In the genomic region with DNA sequence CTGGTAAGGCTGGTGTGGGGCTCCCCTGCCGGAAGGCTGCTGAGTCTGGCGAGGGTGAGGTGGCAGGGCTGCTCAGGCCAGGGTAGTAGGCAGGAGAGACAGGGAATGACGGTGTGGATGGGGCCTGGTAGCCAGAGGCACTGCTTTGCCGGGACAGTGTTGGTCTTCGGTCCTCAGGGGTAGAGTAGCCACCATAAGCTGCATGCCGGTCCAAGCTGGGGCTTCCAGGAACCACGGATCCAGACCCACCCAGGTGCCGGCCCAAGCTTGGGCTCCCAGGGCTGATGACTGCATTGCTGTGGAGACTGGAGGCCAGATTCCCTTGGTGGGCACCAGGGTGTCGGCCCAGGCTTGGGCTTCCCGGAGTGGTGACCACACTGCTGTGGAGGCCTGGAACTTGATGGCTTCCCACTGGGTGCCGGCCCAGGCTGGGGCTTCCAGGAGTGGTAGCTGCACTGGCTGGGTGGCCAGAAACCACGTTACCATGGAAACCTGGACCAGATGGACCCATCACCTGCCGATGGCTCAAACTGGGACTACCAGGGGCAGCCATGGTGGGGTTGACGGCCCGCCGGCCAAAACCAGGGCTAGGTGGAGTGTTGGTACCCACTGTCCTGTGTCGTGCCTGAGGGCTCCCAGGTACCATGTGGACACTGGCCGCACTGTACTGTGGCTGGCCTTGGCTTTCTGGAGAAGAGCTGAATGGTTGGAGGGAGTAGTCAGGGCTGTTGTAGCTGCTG, we compare ENCODE assay signal across 21 mouse cellular contexts.
DNase-seq lines count a peak whose midpoint lies in the region; ATAC-seq and TF ChIP-seq lines count a peak whose summit lies in the region.
"Had no signal": no experiment of that assay in that cellular context is flagged by ENCODE, and none has a peak within 500 bp of the region (broad histone marks: within the 10 kb centered on the region; RNA-seq: fewer than 3 reads in every experiment).

No protein-coding gene starts in this region.

- H3K9ac ChIP-seq in hindbrain, embryonic 14.5 days, result no peak overlapping the region
- H3K9ac ChIP-seq in lung, postnatal 0 days (replicated peaks; ENCODE audit: low read depth), result no peak overlapping the region
- no peak overlapping the region for H3K9ac ChIP-seq in stomach, embryonic 15.5 days
- H3K9ac ChIP-seq: forebrain, embryonic 13.5 days had no signal

- WGBS in heart, embryonic 10.5 days, result 92% methylated on average over 18 of the region's 18 CpGs
- WGBS in hindbrain, embryonic 10.5 days, result 91% methylated on average over 18 of the region's 18 CpGs
- 92% methylated on average over 18 of the region's 18 CpGs for WGBS in hindbrain, embryonic 14.5 days
- 93% methylated on average over 18 of the region's 18 CpGs for WGBS in lung, postnatal 0 days
- WGBS in stomach, embryonic 15.5 days, result 94% methylated on average over 18 of the region's 18 CpGs

- H3K27me3 ChIP-seq in heart, embryonic 10.5 days (ENCODE audit: insufficient read depth, poor library complexity, severe bottlenecking), result peaks cover 36% of the 10 kb centered on the region
- H3K27me3 ChIP-seq in hindbrain, embryonic 10.5 days (ENCODE audit: insufficient read depth, poor library complexity, severe bottlenecking), result no peaks in the 10 kb centered on the region
- no peaks in the 10 kb centered on the region for H3K27me3 ChIP-seq in hindbrain, embryonic 14.5 days (ENCODE audit: control insufficient read depth, insufficient read depth, low read length)
- H3K27me3 ChIP-seq in lung, postnatal 0 days (replicated peaks; ENCODE audit: insufficient read depth, low read length), result no peaks in the 10 kb centered on the region
- no peaks in the 10 kb centered on the region for H3K27me3 ChIP-seq in stomach, embryonic 15.5 days (replicated peaks)
- H3K27me3 ChIP-seq: forebrain, embryonic 13.5 days; Patski had no signal

- ATAC-seq in hindbrain, embryonic 14.5 days (ENCODE audit: low FRiP score), result no peak
- no peak for ATAC-seq in lung, postnatal 0 days
- ATAC-seq in stomach, embryonic 15.5 days (ENCODE audit: insufficient read depth, low FRiP score, low read depth), result 0 out of 2 replicates have a peak, but pooled peaks have one; percentile 21
- ATAC-seq in erythroblast, adult 5-6 weeks (replicated peaks; ENCODE audit: low FRiP score, poor library complexity, severe bottlenecking), result no peak
- ATAC-seq: forebrain, embryonic 13.5 days; hindbrain, postnatal 0 days; intestine, embryonic 16.5 days; Patski had no signal

- no peak overlapping the region for H3K4me2 ChIP-seq in hindbrain, embryonic 14.5 days (replicated peaks)
- no peak overlapping the region; the same call in 1 of the 2 replicates for H3K4me2 ChIP-seq in lung, postnatal 0 days (replicated peaks; ENCODE audit: low read depth, low read length)
- H3K4me2 ChIP-seq in stomach, embryonic 15.5 days, result no peak overlapping the region
- H3K4me2 ChIP-seq: forebrain, embryonic 13.5 days; midbrain, embryonic 11.5 days had no signal

- H3K9me3 ChIP-seq in heart, embryonic 10.5 days, result no peaks in the 10 kb centered on the region
- H3K9me3 ChIP-seq in hindbrain, embryonic 10.5 days, result no peaks in the 10 kb centered on the region
- no peaks in the 10 kb centered on the region for H3K9me3 ChIP-seq in hindbrain, embryonic 14.5 days (ENCODE audit: control insufficient read depth, low read length)
- no peaks in the 10 kb centered on the region for H3K9me3 ChIP-seq in lung, postnatal 0 days (ENCODE audit: low read length)
- H3K9me3 ChIP-seq in stomach, embryonic 15.5 days, result no peaks in the 10 kb centered on the region
- H3K9me3 ChIP-seq: forebrain, embryonic 13.5 days; limb, embryonic 10.5 days had no signal

- H3K4me1 ChIP-seq in heart, embryonic 10.5 days, result peaks cover 60% of the 10 kb centered on the region
- peaks cover 26% of the 10 kb centered on the region for H3K4me1 ChIP-seq in hindbrain, embryonic 10.5 days (replicated peaks)
- no peaks in the 10 kb centered on the region for H3K4me1 ChIP-seq in hindbrain, embryonic 14.5 days (replicated peaks; ENCODE audit: control insufficient read depth, insufficient read depth, low read length)
- H3K4me1 ChIP-seq in lung, postnatal 0 days (ENCODE audit: insufficient read depth, low read depth, low read length), result peaks cover 26% of the 10 kb centered on the region
- no peaks in the 10 kb centered on the region for H3K4me1 ChIP-seq in stomach, embryonic 15.5 days
- H3K4me1 ChIP-seq: forebrain, embryonic 13.5 days had no signal

- no peak for TF ChIP-seq EP300 in lung, postnatal 0 days (IDR thresholded peaks at IDR 0.05)

- H3K36me3 ChIP-seq in heart, embryonic 10.5 days, result peaks cover 97% of the 10 kb centered on the region
- H3K36me3 ChIP-seq in hindbrain, embryonic 10.5 days, result peaks cover 73% of the 10 kb centered on the region
- H3K36me3 ChIP-seq in hindbrain, embryonic 14.5 days (replicated peaks; ENCODE audit: control insufficient read depth, insufficient read depth), result no peaks in the 10 kb centered on the region
- H3K36me3 ChIP-seq in lung, postnatal 0 days (ENCODE audit: insufficient read depth, low read length), result peaks cover 72% of the 10 kb centered on the region
- H3K36me3 ChIP-seq in stomach, embryonic 15.5 days, result peaks cover 27% of the 10 kb centered on the region

- no peak for TF ChIP-seq CTCF in lung, postnatal 0 days (IDR thresholded peaks at IDR 0.05)

- H3K27ac ChIP-seq in heart, embryonic 10.5 days, result peak overlapping the region; percentile 14; the same call in 1 of the 2 replicates
- H3K27ac ChIP-seq in hindbrain, embryonic 10.5 days, result peak overlapping the region; percentile 29; the same call in 1 of the 2 replicates
- H3K27ac ChIP-seq in hindbrain, embryonic 14.5 days, result no peak overlapping the region
- H3K27ac ChIP-seq in lung, postnatal 0 days (ENCODE audit: low read length), result peak overlapping the region; percentile 68
- no peak overlapping the region for H3K27ac ChIP-seq in stomach, embryonic 15.5 days
- H3K27ac ChIP-seq: forebrain, embryonic 13.5 days; hindbrain, postnatal 0 days had no signal

- intact Hi-C loops in heart, postnatal 14 days (cut with DNase I), result loop anchor here (5.0 kb wide), 2 partner anchors 37 to 47 kb away; no protein-coding TSS in a partner anchor

- no peak overlapping the region for H3K4me3 ChIP-seq in heart, embryonic 10.5 days
- H3K4me3 ChIP-seq in hindbrain, embryonic 10.5 days, result no peak overlapping the region
- H3K4me3 ChIP-seq in hindbrain, embryonic 14.5 days (replicated peaks; ENCODE audit: low read length), result no peak overlapping the region
- no peak overlapping the region for H3K4me3 ChIP-seq in lung, postnatal 0 days (ENCODE audit: low read depth, low read length)
- H3K4me3 ChIP-seq in stomach, embryonic 15.5 days (replicated peaks), result no peak overlapping the region
- H3K4me3 ChIP-seq: erythroblast, embryonic 14.5 days; forebrain, embryonic 13.5 days; limb, embryonic 10.5 days had no signal

- DNase-seq in heart, embryonic 10.5 days (ENCODE audit: low spot score), result no peak
- no peak for DNase-seq in heart, postnatal 14 days
- no peak for DNase-seq in hindbrain, embryonic 10.5 days (ENCODE audit: low spot score)
- DNase-seq in hindbrain, embryonic 14.5 days (ENCODE audit: low spot score), result no peak
- DNase-seq in lung, postnatal 0 days (ENCODE audit: low spot score), result peak; percentile 4
- DNase-seq in lung, postnatal 10 days, result no peak
- DNase-seq: adrenal gland, postnatal 36 days; cerebellum, adult 11 months; cerebellum, adult 9-11 months; kidney, adult 9 months; kidney, postnatal 14 days; liver had no signal

Comparison
In these comparisons a context has a peak if more than half of its experiments do, and no peak if none do; other contexts are left out.
1. H3K27ac ChIP-seq: peak in heart, embryonic 10.5 days (single experiment), hindbrain, embryonic 10.5 days (single experiment) and lung, postnatal 0 days (single experiment); none in hindbrain, embryonic 14.5 days (single experiment) and stomach, embryonic 15.5 days (single experiment).